Mouse (Mus musculus) liver, postnatal 0 days (tissue): Measurements from ENCODE around the gene Zwilch. TPM values are rescaled to one million over a fixed set of nuclear protein-coding genes. Genes with fewer than 3 reads are reported as not detected.
"Not testable (repeated sequence)": the region's sequence is repeated elsewhere in the genome, so short reads cannot be mapped to it uniquely, and the experiment has no call there.

ENCODE experiments used
- ATAC-seq: fragments of 200-750 bp; cut with Nextera tagmentation; 2 replicates; pipeline ENCODE4 v1.8.0; 2017; ENCODE audit warnings: mild to moderate bottlenecking, moderate library complexity
- DNase-seq: peaks from one replicate; pipeline ENCODE4 v3.0.0-alpha.2; 2016
- H3K27ac ChIP-seq: fragments of 300-500 bp; sonication (generic); 2 replicates; pipeline ENCODE4 v1.5.1; 2014; ENCODE audit warnings: antibody characterized with exemption, moderate library complexity, mild to moderate bottlenecking, low read depth
- H3K27me3 ChIP-seq: fragments of 300-500 bp; sonication (generic); 2 replicates; pipeline ENCODE4 v1.6.1; 2014; ENCODE audit warnings: low read length, control low read depth, mixed read lengths; ENCODE audit not compliant: insufficient read depth
- H3K36me3 ChIP-seq: fragments of 300-500 bp; sonication (generic); replicated peaks from 2 replicates; pipeline ENCODE4 v1.6.1; 2014; ENCODE audit warnings: mild to moderate bottlenecking, control low read depth, low read length, moderate library complexity, mixed read lengths; ENCODE audit not compliant: insufficient read depth
- H3K4me1 ChIP-seq: fragments of 300-500 bp; sonication (generic); 2 replicates; pipeline ENCODE4 v1.6.1; 2014; ENCODE audit warnings: antibody characterized with exemption, mild to moderate bottlenecking, control low read depth; ENCODE audit not compliant: insufficient read depth
- H3K4me2 ChIP-seq: fragments of 300-500 bp; sonication (generic); 2 replicates; pipeline ENCODE4 v1.6.1; 2014; ENCODE audit warnings: low read depth, mild to moderate bottlenecking, low read length, moderate library complexity, mixed read lengths
- H3K4me3 ChIP-seq: fragments of 300-500 bp; sonication (generic); 2 replicates; pipeline ENCODE4 v1.5.1; 2014; ENCODE audit warnings: low read depth, low read length
- H3K9ac ChIP-seq: fragments of 300-500 bp; sonication (generic); replicated peaks from 2 replicates; pipeline ENCODE4 v1.6.1; 2014; ENCODE audit warnings: mild to moderate bottlenecking, moderate library complexity
- H3K9me3 ChIP-seq: fragments of 300-500 bp; sonication (generic); 2 replicates; pipeline ENCODE4 v1.6.1; 2016; ENCODE audit warnings: mild to moderate bottlenecking, control low read depth, low read length, mixed read lengths
- CTCF ChIP-seq: sonication (generic); IDR thresholded peaks from 2 replicates; pipeline ENCODE4 v1.5.1; 2016; ENCODE audit warnings: antibody characterized with exemption, low read depth
- EP300 ChIP-seq: IDR thresholded peaks from 2 replicates; pipeline ENCODE4 v1.6.1; 2016; ENCODE audit warnings: antibody characterized with exemption, low read depth, mild to moderate bottlenecking
- WGBS: fragments of 180-500 bp; shearing (Covaris S2); extraction: QIAGEN DNeasy Blood & Tissue Kit; methylation state at CpG from one replicate; pipeline ENCODE4 v1.1.7; 2014; ENCODE audit not compliant: insufficient replicate concordance; 5-methylcytosine and 5-hydroxymethylcytosine counted together
- polyA plus RNA-seq: library from polyadenylated mRNA; unstranded; fragments of >200 nt; fragmentation: Nextera tagmentation; extraction: Ambion mirVana; gene quantifications from 2 replicates; pipeline ENCODE4 v1.2.1, GENCODE M21; 2015

Zwilch gene
- polyA plus RNA-seq, 1 experiment from 2014 or later: 4.1 TPM

DNA sequence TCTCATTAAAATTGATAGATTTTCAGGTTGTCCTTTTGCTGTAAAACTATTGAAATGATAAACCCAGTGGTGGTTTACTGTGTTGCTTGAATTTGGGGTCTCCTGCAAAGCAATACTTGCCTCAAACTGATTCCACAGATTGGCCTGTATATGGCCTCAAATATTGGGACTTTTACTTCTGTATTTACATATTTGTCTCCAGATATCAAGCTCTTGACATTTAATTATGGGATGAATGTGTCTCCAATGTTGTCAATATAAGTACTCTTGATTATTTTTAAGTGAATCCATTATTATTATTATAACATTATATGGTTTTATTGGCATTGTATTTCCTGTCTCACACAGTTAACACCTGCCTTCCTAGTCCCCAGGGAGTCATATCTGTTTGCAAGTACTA, 1.4 kb upstream of the Zwilch start:
- ATAC-seq (no peak), DNase-seq (no peak)
- H3K36me3 ChIP-seq: peaks cover 38% of the 10 kb centered on the region
- no peaks in the 10 kb centered on the region for H3K27me3 ChIP-seq
- H3K4me2 ChIP-seq: peak overlapping the region; percentile 75
- no peaks in the 10 kb centered on the region for H3K9me3 ChIP-seq
- H3K9ac ChIP-seq: peak overlapping the region; percentile 89
- TF ChIP-seq CTCF (no peak), EP300 (no peak)
- no peak overlapping the region; the same call in 1 of the 2 replicates for H3K27ac ChIP-seq
- peaks cover 11% of the 10 kb centered on the region; the same call in 1 of the 2 replicates for H3K4me1 ChIP-seq
- peak overlapping the region; percentile 86 for H3K4me3 ChIP-seq

- Histone ChIP-seq H3K4me2 (peak overlapping the region; percentile 75), H3K9ac (peak overlapping the region; percentile 89), H3K4me1 (peaks cover 8% of the 10 kb centered on the region; the same call in 1 of the 2 replicates), H3K9me3 (no peaks in the 10 kb centered on the region), H3K27ac (peak overlapping the region; percentile 74), H3K27me3 (no peaks in the 10 kb centered on the region), H3K4me3 (peak overlapping the region; percentile 86), H3K36me3 (peaks cover 38% of the 10 kb centered on the region)
- ATAC-seq (no peak), DNase-seq (no peak)
- WGBS: under 1% methylated on average over 16 of the region's 16 CpGs
- TF ChIP-seq EP300 (no peak), CTCF (no peak)
Measured at GRCm38 (mm10) chr9:64173666-64174220, 839 bp upstream of the Zwilch start.

GRCm38 (mm10) chr9:64172145-64172815, 624 bp downstream of the Zwilch start:
- 2% methylated on average over 18 of the region's 18 CpGs for WGBS
- Histone ChIP-seq H3K27ac (peak overlapping the region; percentile 74), H3K9ac (peak overlapping the region; percentile 89), H3K4me1 (peaks cover 7% of the 10 kb centered on the region; the same call in 1 of the 2 replicates), H3K9me3 (no peaks in the 10 kb centered on the region), H3K27me3 (no peaks in the 10 kb centered on the region), H3K4me3 (peak overlapping the region; percentile 86), H3K4me2 (peak overlapping the region; percentile 75), H3K36me3 (peaks cover 27% of the 10 kb centered on the region)
- no peak for DNase-seq
- ATAC-seq: peak; percentile 43
- TF ChIP-seq CTCF: no peak
- TF ChIP-seq EP300: no peak

- not testable (repeated sequence) for H3K9ac ChIP-seq, ATAC-seq, DNase-seq, H3K9me3 ChIP-seq, H3K27ac ChIP-seq, H3K27me3 ChIP-seq, H3K4me1 ChIP-seq, H3K4me2 ChIP-seq, H3K4me3 ChIP-seq
- H3K36me3 ChIP-seq: peaks cover 16% of the 10 kb centered on the region
- WGBS: 93% methylated on average over 3 of the region's 3 CpGs
Measured at GRCm38 (mm10) chr9:64169967-64170366, 2.9 kb downstream of the Zwilch start.

DNA sequence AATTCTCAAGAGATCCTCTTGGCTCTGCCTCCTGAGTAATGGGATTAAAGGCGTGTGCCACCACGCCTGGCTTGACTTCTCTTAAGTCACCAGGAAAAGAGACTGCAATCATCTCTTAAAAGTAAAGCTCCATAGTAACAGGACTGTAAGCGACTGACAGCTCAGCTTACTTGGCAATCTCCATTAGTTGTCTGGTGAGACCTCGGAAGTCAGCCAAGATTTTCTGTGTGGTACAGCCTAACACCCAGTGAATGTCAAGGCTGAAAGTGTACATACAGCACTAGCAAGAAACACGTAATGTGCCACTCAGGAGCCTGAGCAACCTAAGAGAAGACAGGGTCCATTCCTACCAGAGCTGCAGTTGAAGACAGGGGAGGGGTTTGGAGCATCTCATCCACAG, 12.4 kb downstream of the Zwilch start:
- Histone ChIP-seq H3K9me3 (no peaks in the 10 kb centered on the region), H3K36me3 (peaks cover 36% of the 10 kb centered on the region), H3K4me3 (no peak overlapping the region), H3K4me2 (no peak overlapping the region), H3K27me3 (no peaks in the 10 kb centered on the region), H3K9ac (no peak overlapping the region), H3K27ac (no peak overlapping the region), H3K4me1 (no peaks in the 10 kb centered on the region)
- no peak for ATAC-seq
- no peak for DNase-seq
- TF ChIP-seq CTCF: no peak
- no peak for TF ChIP-seq EP300
- WGBS: 92% methylated on average over 5 of the region's 5 CpGs

- Histone ChIP-seq H3K36me3 (peaks cover 42% of the 10 kb centered on the region), H3K4me3 (no peak overlapping the region), H3K9me3 (no peaks in the 10 kb centered on the region), H3K27ac (no peak overlapping the region), H3K4me2 (no peak overlapping the region), H3K4me1 (no peaks in the 10 kb centered on the region), H3K27me3 (no peaks in the 10 kb centered on the region), H3K9ac (no peak overlapping the region)
- ATAC-seq (no peak), DNase-seq (no peak)
- 44% methylated on average over 1 of the region's 1 CpGs for WGBS
- no peak for TF ChIP-seq EP300
- no peak for TF ChIP-seq CTCF
Measured at GRCm38 (mm10) chr9:64156641-64157040, 16.3 kb downstream of the Zwilch start.
